ENCODE assay signal across 19 mouse cellular contexts in the genomic region with DNA sequence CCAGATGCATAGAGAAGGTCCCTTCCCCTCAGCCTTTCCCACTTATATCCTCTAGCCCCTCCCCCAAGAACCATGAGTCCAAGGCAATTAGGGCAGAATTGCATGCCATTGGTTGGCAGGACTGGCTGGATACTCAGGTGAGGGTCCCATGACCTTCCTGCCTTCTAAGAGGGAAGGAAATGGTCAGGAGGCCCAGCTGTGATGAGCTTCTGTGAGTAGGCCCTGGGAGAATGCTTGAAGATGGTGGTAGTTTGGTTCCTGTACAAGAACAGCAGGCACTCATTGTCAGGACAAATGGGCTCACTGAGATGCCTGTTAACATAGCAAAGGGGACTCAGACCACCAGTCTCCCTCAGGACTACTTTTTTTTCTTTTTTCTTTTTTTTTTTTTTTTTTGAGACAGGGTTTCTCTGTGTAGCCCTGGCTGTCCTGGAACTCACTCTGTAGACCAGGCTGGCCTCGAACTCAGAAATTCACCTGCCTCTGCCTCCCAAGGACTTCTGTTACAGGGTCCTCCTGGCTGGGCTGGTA. TPM values are rescaled to one million over a fixed set of nuclear protein-coding genes. Genes with fewer than 3 reads are reported as not detected.
DNase-seq lines count a peak whose midpoint lies in the region; TF ChIP-seq lines count a peak whose summit lies in the region.
"Had no signal": no experiment of that assay in that cellular context is flagged by ENCODE, and none has a peak within 500 bp of the region (broad histone marks: within the 10 kb centered on the region; RNA-seq: fewer than 3 reads in every experiment).

No protein-coding gene starts in this region.

- no peak for TF ChIP-seq POLR2A in lung, adult 2 months (IDR thresholded peaks at IDR 0.05; ENCODE audit: borderline replicate concordance, extremely low read depth, low read depth, low read length)

- H3K27me3 ChIP-seq in embryonic facial prominence, embryonic 10.5 days (replicated peaks; ENCODE audit: low read depth, poor library complexity, severe bottlenecking) = 0 out of 2 replicates have a peak, but pooled peaks cover 5% of the 10 kb centered on the region
- H3K27me3 ChIP-seq in midbrain, embryonic 10.5 days (ENCODE audit: low read depth, poor library complexity, severe bottlenecking) = no peaks in the 10 kb centered on the region
- H3K27me3 ChIP-seq: embryonic facial prominence, embryonic 12.5 days; forebrain, embryonic 13.5 days; forebrain, embryonic 15.5 days; Patski had no signal

- DNase-seq in ES-CJ7 (ENCODE audit: low read depth, low spot score) (peak; percentile 85), R1 (ENCODE audit: low read depth, low spot score) (peak; percentile 89)
- no peak for DNase-seq in lung, adult 2 months
- DNase-seq in embryonic facial prominence, embryonic 10.5 days (ENCODE audit: low spot score) = no peak
- no peak for DNase-seq in midbrain, embryonic 10.5 days (ENCODE audit: low spot score)
- DNase-seq: adrenal gland, adult 8-10 months; adrenal gland, postnatal 14 days; adrenal gland, postnatal 36 days; cerebellum, adult 18-20 months; cerebellum, adult 8-10 months; cerebellum, adult 9-11 months; cerebellum, postnatal 14 days; cerebellum, postnatal 36 days; embryo, embryonic 11 days; forebrain, postnatal 0 days had no signal

- no peak for TF ChIP-seq CTCF in lung, adult 2 months (IDR thresholded peaks at IDR 0.05; ENCODE audit: insufficient read depth, low read length)

- 93% methylated on average over 1 of the region's 1 CpGs for WGBS in lung, adult 2 months
- WGBS in embryonic facial prominence, embryonic 10.5 days = 64% methylated on average over 1 of the region's 1 CpGs
- 86% methylated on average over 1 of the region's 1 CpGs for WGBS in midbrain, embryonic 10.5 days

- H3K4me3 ChIP-seq in lung, adult 2 months (replicated peaks; ENCODE audit: extremely low read depth, low read depth, low read length) = no peak overlapping the region
- no peak overlapping the region for H3K4me3 ChIP-seq in embryonic facial prominence, embryonic 10.5 days
- H3K4me3 ChIP-seq in midbrain, embryonic 10.5 days = no peak overlapping the region
- H3K4me3 ChIP-seq: embryonic facial prominence, embryonic 12.5 days; forebrain, embryonic 13.5 days; forebrain, embryonic 15.5 days had no signal

- peaks cover 26% of the 10 kb centered on the region for H3K36me3 ChIP-seq in embryonic facial prominence, embryonic 10.5 days (replicated peaks)
- peaks cover 25% of the 10 kb centered on the region for H3K36me3 ChIP-seq in midbrain, embryonic 10.5 days

- peaks cover 6% of the 10 kb centered on the region for H3K4me1 ChIP-seq in lung, adult 2 months (ENCODE audit: control insufficient read depth, insufficient read depth, low read length)
- H3K4me1 ChIP-seq in embryonic facial prominence, embryonic 10.5 days = peaks cover 13% of the 10 kb centered on the region
- H3K4me1 ChIP-seq in midbrain, embryonic 10.5 days = peaks cover 9% of the 10 kb centered on the region
- H3K4me1 ChIP-seq: embryonic facial prominence, embryonic 12.5 days had no signal

- no peaks in the 10 kb centered on the region for H3K9me3 ChIP-seq in embryonic facial prominence, embryonic 10.5 days
- H3K9me3 ChIP-seq in midbrain, embryonic 10.5 days (replicated peaks) = no peaks in the 10 kb centered on the region
- H3K9me3 ChIP-seq: embryonic facial prominence, embryonic 12.5 days; forebrain, embryonic 13.5 days; forebrain, embryonic 15.5 days had no signal

- H3K27ac ChIP-seq in embryonic facial prominence, embryonic 10.5 days (replicated peaks) = no peak overlapping the region
- no peak overlapping the region for H3K27ac ChIP-seq in midbrain, embryonic 10.5 days (replicated peaks)
- H3K27ac ChIP-seq: embryonic facial prominence, embryonic 12.5 days; forebrain, embryonic 13.5 days; forebrain, embryonic 15.5 days had no signal

RNA-seq across cellular contexts. Expression of a gene that starts 9.2 kb away (rescaled TPM):
- 13.2 and 15.1 TPM in 2 replicates for polyA plus RNA-seq in lung, adult 2 months (2012; rRNA removed)
- 15.9 and 17.4 TPM in 2 replicates for polyA plus RNA-seq in embryonic facial prominence, embryonic 10.5 days (2016; fragmentation: Nextera tagmentation; extraction: Ambion mirVana)
- polyA plus RNA-seq in midbrain, embryonic 10.5 days (2016; fragmentation: Nextera tagmentation; extraction: Ambion mirVana) = 15.4 and 19.5 TPM in 2 replicates

RNA-seq across cellular contexts. Expression of a gene that starts 10.7 kb away (rescaled TPM):
- 1,224 and 1,373 TPM in 2 replicates for polyA plus RNA-seq in lung, adult 2 months (2012; rRNA removed)
- 3,494 and 3,561 TPM in 2 replicates for polyA plus RNA-seq in embryonic facial prominence, embryonic 10.5 days (2016; fragmentation: Nextera tagmentation; extraction: Ambion mirVana)
- 2,872 and 3,266 TPM in 2 replicates for polyA plus RNA-seq in midbrain, embryonic 10.5 days (2016; fragmentation: Nextera tagmentation; extraction: Ambion mirVana)

RNA-seq across cellular contexts. Expression of a gene that starts 12.7 kb away (rescaled TPM):
- 94.9 and 97.2 TPM in 2 replicates for polyA plus RNA-seq in lung, adult 2 months (2012; rRNA removed)
- polyA plus RNA-seq in embryonic facial prominence, embryonic 10.5 days (2016; fragmentation: Nextera tagmentation; extraction: Ambion mirVana) = 11.9 and 13.6 TPM in 2 replicates
- polyA plus RNA-seq in midbrain, embryonic 10.5 days (2016; fragmentation: Nextera tagmentation; extraction: Ambion mirVana) = 17.2 and 23.6 TPM in 2 replicates

RNA-seq across cellular contexts. Expression of a gene that starts 27.4 kb away (rescaled TPM):
- 13.7 and 23.9 TPM in 2 replicates for polyA plus RNA-seq in lung, adult 2 months (2012; rRNA removed)
- polyA plus RNA-seq in embryonic facial prominence, embryonic 10.5 days (2016; fragmentation: Nextera tagmentation; extraction: Ambion mirVana) = 274 and 287 TPM in 2 replicates
- polyA plus RNA-seq in midbrain, embryonic 10.5 days (2016; fragmentation: Nextera tagmentation; extraction: Ambion mirVana) = 231 and 262 TPM in 2 replicates

RNA-seq across cellular contexts. Expression of a gene that starts 39.9 kb away (rescaled TPM):
- 1.9 and 2.0 TPM in 2 replicates for polyA plus RNA-seq in lung, adult 2 months (2012; rRNA removed)
- polyA plus RNA-seq in embryonic facial prominence, embryonic 10.5 days (2016; fragmentation: Nextera tagmentation; extraction: Ambion mirVana) = 2.3 and 3.1 TPM in 2 replicates
- 1.8 and 2.9 TPM in 2 replicates for polyA plus RNA-seq in midbrain, embryonic 10.5 days (2016; fragmentation: Nextera tagmentation; extraction: Ambion mirVana)

Comparison
In these comparisons a context has a peak if more than half of its experiments do, and no peak if none do; other contexts are left out.
1. DNase-seq: peak in ES-CJ7 (single experiment) and R1 (single experiment); none in lung, adult 2 months (single experiment), embryonic facial prominence, embryonic 10.5 days (single experiment) and midbrain, embryonic 10.5 days (single experiment).